In the genomic region with DNA sequence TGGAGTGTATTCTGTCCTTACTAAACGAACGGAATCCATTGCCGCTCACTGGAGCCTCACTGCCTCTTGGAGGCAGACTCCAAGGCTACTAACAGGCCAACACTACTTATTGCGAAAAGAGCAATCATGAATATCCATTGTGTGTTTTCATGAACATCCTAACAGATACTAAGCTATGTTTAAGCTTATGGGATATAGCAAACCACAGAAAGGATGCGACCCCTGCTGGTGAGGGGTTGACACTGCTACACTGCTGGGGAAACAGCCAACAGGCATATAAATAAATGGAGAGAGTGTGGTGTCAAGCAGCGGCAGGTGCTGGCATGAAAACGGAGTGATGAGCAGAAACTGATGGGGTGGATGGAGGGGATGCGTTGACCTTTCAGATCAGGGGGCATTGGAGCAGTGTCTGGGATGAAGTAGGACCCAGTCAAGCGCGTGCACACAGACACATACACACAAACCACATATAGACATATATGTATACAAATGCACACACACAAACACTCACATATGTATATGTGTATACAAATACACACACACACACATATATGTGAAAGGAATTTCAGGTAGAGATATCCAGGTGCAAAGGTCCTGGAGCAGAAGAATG, we compare ENCODE assay signal across 8 mouse cellular contexts. TPM values are rescaled to one million over a fixed set of nuclear protein-coding genes. Genes with fewer than 3 reads are reported as not detected.
DNase-seq lines count a peak whose midpoint lies in the region; ATAC-seq and TF ChIP-seq lines count a peak whose summit lies in the region.

No protein-coding gene starts in this region.

- no peak overlapping the region for H3K27ac ChIP-seq in kidney, adult 2 months (ENCODE audit: insufficient read depth, low read depth, low read length)
- H3K27ac ChIP-seq in liver, embryonic 14.5 days: no peak overlapping the region
- H3K27ac ChIP-seq in neural tube, embryonic 13.5 days (replicated peaks): no peak overlapping the region

- no peak overlapping the region for H3K9ac ChIP-seq in liver, embryonic 14.5 days (replicated peaks)
- no peak overlapping the region for H3K9ac ChIP-seq in neural tube, embryonic 13.5 days

- H3K4me2 ChIP-seq in liver, embryonic 14.5 days (ENCODE audit: low read depth): no peak overlapping the region
- H3K4me2 ChIP-seq in neural tube, embryonic 13.5 days: no peak overlapping the region

- TF ChIP-seq CTCF in kidney, adult 2 months (conservative IDR thresholded peaks at IDR 0.05; ENCODE audit: insufficient read depth, insufficient read length, low read depth, low read length): peak; percentile 82
- TF ChIP-seq CTCF in liver, embryonic 14.5 days (IDR thresholded peaks at IDR 0.05; ENCODE audit: low read depth): peak; percentile 94

- TF ChIP-seq POLR2A in kidney, adult 2 months (IDR thresholded peaks at IDR 0.05; ENCODE audit: low read depth, low read length): no peak

- DNase-seq in cerebellum, postnatal 36 days: peak; percentile 53
- peak; percentile 48 to 58 for DNase-seq in gastrocnemius, postnatal 36 days
- DNase-seq in kidney, adult 2 months: peak; percentile 50
- peak in 2 of 3 experiments; percentile 32 to 38 for DNase-seq in liver, embryonic 14.5 days (ENCODE audit: low read depth in 3 of 3, low spot score in 3 of 3)
- DNase-seq in thymus, postnatal 4 days: peak; percentile 82

- no peaks in the 10 kb centered on the region for H3K4me1 ChIP-seq in kidney, adult 2 months (ENCODE audit: control insufficient read depth, insufficient read depth, low read length)
- peaks cover 10 to 27% of the 10 kb centered on the region in 2 experiments for H3K4me1 ChIP-seq in liver, embryonic 14.5 days (replicated peaks; ENCODE audit: control insufficient read depth in 2 of 2, insufficient read depth in 2 of 2, low read length in 1 of 2)
- peaks cover 16% of the 10 kb centered on the region for H3K4me1 ChIP-seq in neural tube, embryonic 13.5 days (replicated peaks)

- no peaks in the 10 kb centered on the region for H3K9me3 ChIP-seq in liver, embryonic 14.5 days (ENCODE audit: control insufficient read depth, low read length)
- no peaks in the 10 kb centered on the region for H3K9me3 ChIP-seq in neural tube, embryonic 13.5 days

- TF ChIP-seq EP300 in liver, embryonic 14.5 days (IDR thresholded peaks at IDR 0.05; ENCODE audit: low read depth): no peak

- no peaks in the 10 kb centered on the region for H3K36me3 ChIP-seq in kidney, adult 2 months (ENCODE audit: control insufficient read depth, insufficient read depth, low read length)
- no peaks in the 10 kb centered on the region for H3K36me3 ChIP-seq in liver, embryonic 14.5 days (replicated peaks; ENCODE audit: control insufficient read depth, insufficient read depth, low read depth)
- no peaks in the 10 kb centered on the region for H3K36me3 ChIP-seq in neural tube, embryonic 13.5 days

- 60% methylated on average over 10 of the region's 10 CpGs for WGBS in kidney, adult 2 months
- 50% methylated on average over 10 of the region's 10 CpGs for WGBS in liver, embryonic 14.5 days (ENCODE audit: insufficient replicate concordance)
- WGBS in neural tube, embryonic 13.5 days: 57% methylated on average over 10 of the region's 10 CpGs

- intact Hi-C loops in gastrocnemius, postnatal 36 days (cut with DNase I): loop anchor here (5.0 kb wide), 1 partner anchor 604 kb away; no protein-coding TSS in a partner anchor

- no peak overlapping the region for H3K4me3 ChIP-seq in kidney, adult 2 months (ENCODE audit: insufficient read depth, low read depth, low read length)
- no peak overlapping the region for H3K4me3 ChIP-seq in liver, embryonic 14.5 days (ENCODE audit: insufficient read depth in 1 of 2, low read depth in 2 of 2, low read length in 2 of 2)
- H3K4me3 ChIP-seq in neural tube, embryonic 13.5 days: no peak overlapping the region

- H3K27me3 ChIP-seq in kidney, adult 2 months (replicated peaks; ENCODE audit: control insufficient read depth, insufficient read depth, low read length): no peaks in the 10 kb centered on the region
- no peaks in the 10 kb centered on the region for H3K27me3 ChIP-seq in liver, embryonic 14.5 days (ENCODE audit: control insufficient read depth, insufficient read depth, low read length)
- H3K27me3 ChIP-seq in neural tube, embryonic 13.5 days: no peaks in the 10 kb centered on the region

- ATAC-seq in CD4-positive, CD25-positive, alpha-beta regulatory T cell, adult 4 months: peak; percentile 51
- ATAC-seq in activated CD4-positive, CD25-positive, alpha-beta regulatory T cell, adult 4 months: peak; percentile 32
- no peak for ATAC-seq in liver, embryonic 14.5 days (ENCODE audit: insufficient read depth)
- ATAC-seq in neural tube, embryonic 13.5 days (ENCODE audit: low read depth): peak; percentile 68

RNA-seq across cellular contexts. Expression of a gene that starts 1.5 kb away (rescaled TPM):
- polyA plus RNA-seq in CD4-positive, CD25-positive, alpha-beta regulatory T cell, adult 4 months (2017; shearing (Covaris generic)): under 1 TPM in 1 of 2 experiments, not detected in 1; 0.08 TPM
- not detected for polyA plus RNA-seq in activated CD4-positive, CD25-positive, alpha-beta regulatory T cell, adult 4 months (2017; shearing (Covaris generic))
- total RNA-seq in gastrocnemius, postnatal 36 days (2021): 1 to 10 TPM; 6.4 to 6.6 TPM
- 1.3 and 1.8 TPM in 2 replicates for polyA plus RNA-seq in kidney, adult 2 months (2012; rRNA removed)
- polyA plus RNA-seq in liver, embryonic 14.5 days (2012; rRNA removed): 0.16 and 0.17 TPM in 2 replicates
- 0.18 and 0.32 TPM in 2 replicates for polyA plus RNA-seq in liver, embryonic 14.5 days (2014; fragmentation: Nextera tagmentation; extraction: Ambion mirVana)
- polyA plus RNA-seq in neural tube, embryonic 13.5 days (2015; fragmentation: Nextera tagmentation; extraction: Ambion mirVana): 0.10 and 0.14 TPM in 2 replicates

RNA-seq across cellular contexts. Expression of a gene that starts 12.5 kb away (rescaled TPM):
- 10 to 100 TPM; 25.3 to 33.8 TPM for polyA plus RNA-seq in CD4-positive, CD25-positive, alpha-beta regulatory T cell, adult 4 months (2017; shearing (Covaris generic))
- 10 to 100 TPM; 21.3 to 23.5 TPM for polyA plus RNA-seq in activated CD4-positive, CD25-positive, alpha-beta regulatory T cell, adult 4 months (2017; shearing (Covaris generic))
- 1 to 10 TPM; 4.1 to 5.3 TPM for total RNA-seq in gastrocnemius, postnatal 36 days (2021)
- polyA plus RNA-seq in kidney, adult 2 months (2012; rRNA removed): 4.3 and 4.8 TPM in 2 replicates
- 2.7 and 3.4 TPM in 2 replicates for polyA plus RNA-seq in liver, embryonic 14.5 days (2012; rRNA removed)
- polyA plus RNA-seq in liver, embryonic 14.5 days (2014; fragmentation: Nextera tagmentation; extraction: Ambion mirVana): 2.1 and 3.2 TPM in 2 replicates
- 23.3 and 23.8 TPM in 2 replicates for polyA plus RNA-seq in neural tube, embryonic 13.5 days (2015; fragmentation: Nextera tagmentation; extraction: Ambion mirVana)

RNA-seq across cellular contexts. Expression of a gene that starts 35.5 kb away (rescaled TPM):
- polyA plus RNA-seq in CD4-positive, CD25-positive, alpha-beta regulatory T cell, adult 4 months (2017; shearing (Covaris generic)): 1 to 10 TPM in 1 of 2 experiments, under 1 TPM in 1; 0.89 to 1.4 TPM
- polyA plus RNA-seq in activated CD4-positive, CD25-positive, alpha-beta regulatory T cell, adult 4 months (2017; shearing (Covaris generic)): 1 to 10 TPM; 3.0 to 3.5 TPM
- total RNA-seq in gastrocnemius, postnatal 36 days (2021): under 1 TPM; 0.42 to 0.46 TPM
- 0.03 and 0.05 TPM in 2 replicates for polyA plus RNA-seq in kidney, adult 2 months (2012; rRNA removed)
- polyA plus RNA-seq in liver, embryonic 14.5 days (2012; rRNA removed): 3.9 and 6.6 TPM in 2 replicates
- polyA plus RNA-seq in liver, embryonic 14.5 days (2014; fragmentation: Nextera tagmentation; extraction: Ambion mirVana): 9.5 and 11.1 TPM in 2 replicates
- 3.3 and 4.9 TPM in 2 replicates for polyA plus RNA-seq in neural tube, embryonic 13.5 days (2015; fragmentation: Nextera tagmentation; extraction: Ambion mirVana)
